Mouse (Mus musculus) gonadal fat pad, adult 2 months (tissue): Measurements from ENCODE around the gene Fam3b. TPM values are rescaled to one million over a fixed set of nuclear protein-coding genes. Genes with fewer than 3 reads are reported as not detected.

Experiments
- DNase-seq: peaks from one replicate; pipeline ENCODE4 v3.0.0-alpha.2; 2012; ENCODE audit warnings: low read depth
- polyA plus RNA-seq: library from polyadenylated mRNA; depleted of rRNA; stranded (reverse); fragments of >200 nt; gene quantifications from 2 replicates; pipeline ENCODE4 v1.2.3, GENCODE M21; 2012

The Fam3b gene
- polyA plus RNA-seq, 1 experiment = 0.47 TPM

DNA sequence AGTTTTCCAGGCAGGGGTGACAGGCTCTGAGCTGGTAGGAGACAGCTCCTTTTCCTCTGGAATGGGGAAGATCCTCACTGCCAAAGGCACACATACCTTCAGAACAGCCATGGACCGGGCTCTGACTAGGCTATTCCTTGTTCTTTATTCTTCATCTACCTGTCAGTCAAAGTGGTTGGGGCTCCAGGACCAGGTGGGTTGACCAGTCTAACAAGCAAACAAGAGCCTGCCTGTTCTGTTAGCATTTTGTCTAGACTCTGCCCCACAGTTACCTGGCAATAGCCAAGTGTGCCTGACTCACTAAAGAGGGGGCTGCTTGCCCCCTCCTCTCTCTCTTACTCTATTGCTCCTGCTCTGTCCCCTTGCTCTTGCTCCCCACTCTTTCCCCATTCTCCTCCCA, 22.2 kb downstream of the Fam3b start:
- DNase-seq = no peak

DNA sequence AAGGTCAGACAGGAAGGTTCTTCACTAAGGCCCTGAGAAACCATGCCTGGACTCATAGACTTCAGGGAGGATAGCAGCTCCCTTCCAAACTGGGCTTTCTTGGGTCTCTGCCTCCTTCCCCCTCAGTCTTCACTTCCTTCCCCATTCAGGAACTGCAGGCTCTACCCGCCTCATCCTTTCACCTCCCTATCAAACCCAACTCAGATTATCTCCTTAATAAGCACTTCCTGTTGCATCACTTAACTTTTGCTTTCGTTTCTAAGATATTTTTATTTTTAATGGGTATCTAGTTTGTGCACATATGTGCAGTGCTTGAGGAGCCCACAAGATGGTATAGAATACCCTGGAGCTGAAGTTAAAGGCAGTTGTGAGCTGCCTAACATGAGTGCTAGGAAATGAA, 36.0 kb downstream of the Fam3b start:
- DNase-seq = no peak

DNA sequence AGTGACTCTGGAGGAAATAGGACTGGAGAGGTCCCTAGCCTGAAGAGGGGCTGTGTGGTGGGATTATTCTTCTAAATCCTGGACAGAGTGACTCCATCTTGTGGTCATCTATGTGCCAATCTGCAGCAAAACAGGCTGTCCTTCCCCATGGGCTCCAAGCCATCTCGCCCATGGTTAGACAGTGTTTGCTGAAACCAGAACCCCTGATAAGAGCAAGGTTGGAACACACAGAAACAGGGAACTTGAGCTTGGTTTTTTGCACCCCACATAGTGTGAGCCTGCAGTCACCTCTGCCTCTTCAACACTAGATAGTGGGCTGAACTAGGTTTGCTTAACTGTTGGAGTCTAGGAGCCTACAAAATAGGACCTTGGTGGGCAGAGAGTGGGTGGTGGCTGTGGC, 38.1 kb downstream of the Fam3b start:
- DNase-seq = no peak

DNA sequence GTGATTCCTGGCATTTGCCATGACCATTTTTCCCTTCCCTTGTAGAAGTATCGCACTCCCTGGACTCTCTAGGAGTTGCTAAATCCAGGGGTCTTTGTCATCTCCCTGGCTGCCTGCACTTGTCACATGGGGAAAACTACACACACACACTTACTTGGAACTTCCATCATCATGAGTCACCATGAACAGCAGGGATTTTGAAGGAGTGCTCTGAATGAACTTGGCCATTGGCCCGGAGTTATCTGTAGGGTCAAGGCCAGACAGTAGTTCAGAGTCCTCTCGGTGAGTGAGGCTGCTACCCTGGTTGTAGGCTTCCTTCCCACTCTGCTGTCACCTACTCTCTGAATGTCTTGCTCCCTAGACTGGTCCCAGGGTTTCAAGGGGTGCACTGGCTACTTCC, 39.0 kb downstream of the Fam3b start:
- DNase-seq = no peak

DNA sequence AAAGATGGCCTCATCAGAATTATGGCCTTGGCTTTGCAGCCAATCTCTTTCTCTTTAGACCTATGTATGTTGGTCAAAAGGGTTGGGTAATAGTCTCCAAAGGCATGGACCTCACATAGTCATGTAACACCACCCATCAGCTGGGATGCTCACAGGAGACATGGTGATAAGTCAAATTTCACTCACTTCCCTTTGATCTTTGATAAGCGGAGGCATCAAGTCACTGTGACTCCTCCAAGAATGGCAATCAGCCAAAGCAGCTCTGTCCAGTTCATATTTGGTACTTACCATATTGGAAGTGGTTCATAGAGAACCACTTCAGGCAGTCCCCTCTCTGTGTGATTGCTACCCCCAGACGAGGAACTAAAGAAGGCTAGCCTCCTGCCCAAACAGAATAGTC, 39.9 kb downstream of the Fam3b start:
- DNase-seq = no peak

DNA sequence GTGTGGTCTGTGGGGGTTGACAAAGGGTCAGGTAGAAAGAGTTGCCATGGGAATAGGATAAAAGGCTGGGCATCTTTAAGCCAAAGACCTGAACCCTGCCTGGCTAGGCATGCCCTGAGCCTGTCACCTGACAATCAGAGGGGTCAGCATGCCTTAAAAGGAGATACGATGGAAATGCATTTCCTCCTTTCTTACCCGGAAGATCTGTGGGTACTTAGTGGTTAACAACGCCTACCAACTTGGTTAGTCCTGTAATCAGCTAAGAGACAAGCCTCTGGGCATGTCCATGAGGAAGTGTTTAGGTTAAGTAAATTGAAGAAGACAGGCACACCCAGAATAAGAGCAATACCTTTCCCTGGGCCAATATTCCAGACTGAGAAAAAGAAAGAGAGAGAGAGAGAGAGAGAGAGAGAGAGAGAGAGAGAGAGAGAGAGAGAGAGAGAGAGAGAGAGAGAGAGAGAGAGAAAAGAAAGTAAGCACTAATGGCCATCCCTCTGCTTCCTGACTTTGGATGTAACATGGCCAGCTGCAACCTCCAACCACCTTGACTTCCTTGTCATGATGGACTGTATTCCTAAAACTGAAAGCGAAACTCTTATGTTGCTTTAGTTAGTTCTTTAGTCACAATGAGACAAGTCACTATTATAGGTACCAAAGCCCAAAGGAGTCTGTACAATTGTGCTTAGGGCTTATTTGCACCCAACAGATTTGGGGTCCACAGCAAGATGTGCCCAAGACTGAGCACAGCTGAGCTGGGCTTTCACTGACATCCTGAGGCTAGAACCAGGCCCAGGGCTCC, 46.4 kb downstream of the Fam3b start:
- no peak for DNase-seq

DNA sequence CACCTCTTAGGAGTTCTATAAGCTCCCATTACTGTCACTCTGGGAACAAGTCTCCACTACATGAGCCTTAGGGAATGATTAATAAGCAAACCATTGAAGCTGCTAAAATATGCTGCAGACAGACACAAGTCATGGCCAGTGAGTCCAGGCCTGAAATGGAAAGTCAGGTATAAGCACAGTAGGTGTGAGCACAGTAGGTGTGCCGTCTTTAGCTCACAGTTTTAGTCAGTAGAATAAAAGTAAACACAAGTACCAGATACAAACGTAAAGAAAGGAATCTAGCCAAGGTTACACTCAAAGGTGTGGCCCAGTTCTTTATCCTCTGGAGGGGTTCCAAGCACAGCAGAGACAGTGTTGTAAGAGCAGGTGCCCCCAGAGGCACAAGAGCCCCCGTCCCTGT, 47.1 kb downstream of the Fam3b start:
- DNase-seq = no peak

DNA sequence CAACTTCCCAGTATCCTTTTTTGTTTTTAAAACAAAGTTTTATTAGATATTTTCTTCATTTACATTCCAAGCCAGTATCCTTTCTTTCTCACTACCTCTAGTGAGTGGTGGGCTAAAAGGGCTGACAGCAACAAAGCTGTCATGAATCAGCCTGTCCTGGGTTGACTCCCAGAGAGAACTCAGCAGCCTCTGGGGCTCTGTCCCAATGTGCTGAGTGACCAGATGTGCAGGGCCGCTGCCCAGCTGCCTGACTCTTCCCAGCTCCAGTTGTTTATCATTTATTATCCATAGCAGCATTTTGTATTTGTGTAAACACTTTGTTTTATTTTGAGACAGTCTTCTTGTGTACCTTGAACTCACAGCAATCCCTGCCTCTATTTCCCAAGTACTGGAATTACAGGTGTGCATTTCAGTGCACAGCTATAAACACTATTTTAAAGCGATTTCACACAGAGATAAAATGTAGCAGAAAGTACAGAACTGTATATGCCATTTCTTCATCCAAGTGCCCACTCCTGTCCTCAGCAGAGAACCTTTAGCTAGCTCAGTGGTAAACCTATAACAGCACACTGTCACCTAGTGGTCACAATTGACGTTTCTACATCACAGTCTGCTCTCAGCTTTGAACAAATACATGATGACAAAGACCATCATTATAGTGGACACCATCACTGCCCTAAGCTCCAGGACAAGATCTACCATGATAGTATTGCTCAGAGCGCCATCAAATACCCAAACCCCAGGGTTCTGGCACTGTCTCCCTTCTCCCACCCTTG, 48.2 kb downstream of the Fam3b start:
- no peak for DNase-seq

DNA sequence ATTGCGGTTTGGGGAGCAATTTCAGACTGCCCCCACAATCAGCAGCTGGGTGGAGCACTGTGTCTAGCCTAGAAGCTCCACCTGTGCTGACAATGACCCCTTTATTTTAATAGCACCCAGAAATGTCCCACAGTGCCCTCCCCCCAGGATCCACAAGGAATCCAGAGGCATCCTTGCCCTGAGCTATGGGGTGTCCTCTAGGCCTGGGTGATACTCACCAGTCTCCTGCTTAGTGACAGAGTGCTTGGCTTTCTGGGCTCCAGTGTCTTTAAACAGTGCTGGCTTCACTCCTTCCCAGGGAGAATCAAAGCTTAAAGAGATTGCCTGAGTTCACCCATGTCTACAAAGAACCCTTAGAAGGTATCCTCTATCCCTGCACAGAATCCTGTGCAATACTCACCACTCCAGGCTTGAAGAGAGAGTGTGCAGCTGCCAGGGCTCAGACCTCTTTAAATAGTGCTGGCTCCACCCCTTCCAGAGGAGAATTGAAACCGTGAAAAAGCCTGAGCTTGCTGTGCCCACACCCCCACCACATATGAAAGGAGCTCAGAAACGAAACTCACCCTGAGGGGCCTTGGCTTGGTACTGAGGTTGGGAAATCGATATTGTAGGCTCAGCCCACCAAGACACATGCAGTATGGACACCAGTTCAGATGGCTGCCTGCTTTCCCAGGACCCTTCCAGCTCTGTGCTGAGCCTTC, 52.0 kb downstream of the Fam3b start, which contains the start of gene Mx1:
Mx1 (minus strand) TSS at position 427 of the 701 bp plus-strand sequence.
- DNase-seq = no peak

DNA sequence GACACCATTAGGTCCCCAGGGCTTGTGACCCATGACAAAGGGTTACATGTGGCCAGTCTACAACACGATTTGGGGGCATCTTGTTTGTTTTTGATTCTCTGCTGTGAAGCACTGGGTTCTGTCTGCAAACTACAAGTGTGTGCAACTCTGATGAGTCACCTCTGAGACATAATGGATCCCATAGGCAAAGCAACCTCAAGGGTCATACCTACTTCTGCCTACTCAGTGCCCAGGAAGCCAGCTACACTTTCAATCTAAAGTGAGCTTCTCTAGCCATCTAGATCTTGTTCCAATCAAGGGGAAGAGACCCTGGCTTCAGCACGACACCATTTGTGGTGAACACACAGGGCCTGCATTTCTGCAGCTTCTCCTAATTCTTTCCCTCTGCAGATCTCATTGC, 53.3 kb downstream of the Fam3b start:
- no peak for DNase-seq

DNA sequence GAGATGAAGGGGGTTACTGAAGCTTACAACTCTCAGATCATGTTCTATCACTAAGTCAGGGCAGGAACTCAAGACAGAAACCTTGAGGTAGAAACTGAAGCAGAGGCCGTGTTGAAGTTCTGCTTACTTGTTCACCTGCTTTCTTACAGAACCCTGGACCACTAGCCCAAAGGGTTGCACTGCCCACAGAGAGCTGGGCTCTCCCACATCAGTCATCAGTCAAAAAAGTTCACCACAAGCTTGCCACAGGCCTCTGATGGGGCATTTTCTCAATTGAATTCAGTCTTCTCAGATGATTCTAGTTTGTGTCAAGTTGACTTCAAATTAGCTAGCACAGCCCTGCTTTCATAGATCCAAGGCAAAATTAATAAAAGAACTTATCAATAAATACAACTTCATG, 54.8 kb downstream of the Fam3b start:
- no peak for DNase-seq

DNA sequence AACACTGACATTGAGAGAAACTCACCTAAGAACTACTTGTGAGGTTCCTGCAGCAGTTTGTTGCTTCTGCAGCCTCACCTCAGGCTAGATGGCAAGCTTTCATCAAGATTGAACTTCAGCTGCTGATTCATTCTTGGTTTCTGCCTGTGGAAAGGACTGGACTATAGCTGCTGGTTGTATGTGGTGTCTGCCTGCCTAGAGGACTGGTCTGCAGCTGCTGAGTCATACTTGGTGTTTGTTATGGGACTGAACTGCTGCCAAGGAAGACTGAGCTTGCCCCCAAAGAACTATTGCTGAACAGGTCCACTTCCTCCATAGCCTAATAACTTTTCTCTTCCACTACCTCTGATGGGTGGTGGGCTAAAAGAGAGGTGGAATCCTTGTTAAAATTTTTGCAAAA, 67.2 kb downstream of the Fam3b start:
- no peak for DNase-seq

DNA sequence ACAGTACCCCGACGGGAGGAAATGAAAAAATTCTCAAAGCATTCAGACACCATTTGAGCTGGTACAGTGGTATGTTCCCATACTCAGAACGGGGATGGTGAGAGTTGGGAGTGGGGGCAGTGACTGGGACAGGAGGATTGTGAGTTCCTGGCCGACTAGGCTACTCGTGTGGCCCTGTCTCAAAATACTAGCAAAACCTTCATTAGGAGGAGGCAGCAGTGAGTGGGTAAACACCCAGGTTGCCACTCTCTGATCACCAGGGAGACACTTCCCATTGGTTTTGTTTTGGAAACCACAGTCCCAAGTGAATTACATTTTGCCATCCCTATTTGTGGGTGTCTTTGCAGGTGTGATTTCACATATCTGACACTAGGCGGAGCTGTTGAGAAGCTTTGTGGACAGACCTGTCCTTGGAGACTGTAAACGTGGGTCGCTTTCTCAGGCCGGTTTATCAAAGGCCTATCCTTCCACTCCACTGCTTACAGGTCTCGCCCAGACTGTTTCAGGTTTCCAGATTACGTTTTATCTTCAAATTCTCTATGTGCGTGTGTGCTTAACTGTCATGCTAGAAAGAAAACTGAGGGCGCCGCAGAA, 70.8 kb downstream of the Fam3b start:
- no peak for DNase-seq

DNA sequence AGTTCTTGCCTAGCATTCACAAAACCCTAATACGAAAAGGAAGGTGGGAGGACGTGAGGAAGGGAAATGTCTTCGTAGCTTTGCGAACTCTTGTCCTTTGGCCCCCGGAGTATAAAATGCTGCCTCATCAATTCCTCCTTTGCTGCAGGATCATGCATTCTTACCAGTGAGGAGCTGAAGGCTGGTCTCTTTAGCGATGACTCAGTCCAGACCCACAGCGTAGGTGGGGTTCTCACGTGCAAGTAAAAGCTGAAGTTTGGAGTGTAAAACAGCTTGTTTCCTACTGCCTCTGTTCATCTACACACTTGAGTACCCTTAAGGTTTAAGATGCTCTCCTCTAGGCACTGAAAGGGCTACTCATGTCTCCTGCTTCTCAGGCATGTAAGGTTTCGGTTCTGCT, 72.6 kb downstream of the Fam3b start:
- DNase-seq = no peak

DNA sequence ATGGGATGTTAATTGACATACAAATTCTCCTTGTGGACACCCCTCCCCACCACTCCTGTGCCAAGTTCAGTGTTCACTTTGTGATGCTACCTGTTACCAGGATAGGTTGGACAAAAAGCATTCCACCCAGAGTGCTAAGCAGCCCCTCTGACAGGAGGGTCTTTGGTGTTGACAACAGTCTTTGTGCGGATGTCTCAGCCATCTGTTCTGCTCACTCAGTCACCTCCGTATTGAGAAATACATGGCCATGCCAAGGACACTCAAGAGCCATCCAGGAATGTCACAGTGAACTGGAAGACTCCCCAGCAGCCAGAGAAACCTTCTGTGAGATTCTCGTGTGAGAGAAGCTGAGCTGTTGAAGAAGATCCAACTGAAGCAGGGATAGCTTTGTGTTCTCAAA, 76.4 kb downstream of the Fam3b start:
- DNase-seq = no peak

DNA sequence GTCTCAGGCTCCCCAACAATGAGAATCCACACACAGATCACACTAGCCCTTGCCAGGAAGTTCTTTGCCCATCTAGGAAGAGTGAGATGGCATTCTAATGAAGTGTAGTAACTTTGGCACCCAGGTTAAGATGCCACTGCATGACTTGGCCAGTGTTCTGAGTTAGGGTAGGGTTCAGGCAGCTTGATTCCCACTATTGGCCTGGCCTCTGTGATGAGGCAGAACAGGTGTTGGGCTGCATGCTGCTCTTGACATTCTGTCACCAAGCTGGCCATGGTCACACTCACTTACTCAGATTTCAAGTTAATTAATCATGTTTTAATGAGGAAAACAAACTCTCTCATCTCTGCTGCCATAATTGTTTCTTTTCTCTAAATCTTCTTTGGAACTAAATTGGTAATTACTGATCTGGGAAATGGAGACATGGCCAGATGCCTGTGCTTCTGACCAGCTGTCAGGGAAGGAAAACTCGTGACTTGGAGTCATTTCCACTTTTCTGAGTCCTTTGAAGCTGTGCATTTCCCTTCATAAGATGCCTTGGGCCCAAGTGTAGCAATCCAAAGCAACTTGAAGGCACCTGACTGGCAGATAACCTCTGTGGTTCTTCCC, 77.1 kb downstream of the Fam3b start:
- no peak for DNase-seq

DNA sequence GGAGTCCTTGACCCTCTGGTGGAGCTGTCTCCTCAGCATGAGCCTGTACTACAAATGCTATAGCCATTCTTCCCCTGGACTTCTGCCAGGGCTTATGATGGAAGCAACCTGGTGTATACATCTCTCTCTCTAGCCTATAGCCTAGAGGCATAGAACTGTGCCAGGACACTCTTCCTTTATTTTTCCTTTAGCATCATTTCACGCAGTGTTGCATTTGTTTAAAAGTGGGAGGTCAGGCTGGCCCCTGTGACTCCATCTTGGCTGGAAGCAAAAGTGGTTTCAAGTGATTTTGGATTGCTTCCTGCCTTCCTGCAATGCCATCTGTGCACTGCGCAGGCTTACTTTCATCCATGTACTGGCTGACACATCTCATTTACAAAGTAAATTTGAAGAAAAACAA, 80.4 kb downstream of the Fam3b start:
- DNase-seq = no peak

DNA sequence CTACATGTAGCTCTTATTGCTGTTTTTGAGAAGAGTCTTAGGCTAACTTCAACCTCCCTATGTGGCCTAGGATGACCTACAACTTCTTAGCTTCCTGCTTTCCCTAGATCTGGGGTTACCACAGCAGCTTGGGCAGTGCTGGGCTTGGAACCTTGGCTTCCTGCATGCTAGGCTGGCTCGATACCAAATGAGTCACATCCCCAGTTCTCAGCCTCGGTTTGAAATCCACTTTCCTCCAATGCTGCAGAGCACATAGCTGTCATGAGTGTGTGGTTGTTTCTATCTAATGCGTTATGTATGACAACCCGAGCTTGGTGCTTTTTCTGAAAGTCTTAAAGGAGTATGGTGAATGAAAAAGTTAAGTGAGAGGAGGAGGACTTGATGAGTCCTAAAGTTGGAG, 83.3 kb downstream of the Fam3b start:
- DNase-seq = no peak

DNA sequence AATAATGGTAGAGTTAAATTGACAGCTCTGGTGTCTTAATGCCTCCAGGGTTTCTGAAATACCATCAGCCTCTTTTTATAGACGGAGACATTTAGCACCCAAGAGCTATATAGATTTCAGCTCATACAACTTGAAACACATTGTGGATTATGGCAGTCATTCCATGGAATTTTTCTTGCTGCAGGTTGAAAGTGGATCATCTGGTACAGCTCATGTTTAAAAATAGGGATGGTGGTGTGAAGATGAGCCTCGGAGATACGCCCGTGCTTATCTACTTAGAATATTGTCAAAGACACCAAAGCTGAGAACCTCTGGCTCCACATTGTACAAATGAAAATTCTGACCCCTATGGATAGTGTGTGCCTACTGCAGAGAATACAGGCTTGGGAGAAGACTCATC, 84.5 kb downstream of the Fam3b start:
- no peak for DNase-seq

DNA sequence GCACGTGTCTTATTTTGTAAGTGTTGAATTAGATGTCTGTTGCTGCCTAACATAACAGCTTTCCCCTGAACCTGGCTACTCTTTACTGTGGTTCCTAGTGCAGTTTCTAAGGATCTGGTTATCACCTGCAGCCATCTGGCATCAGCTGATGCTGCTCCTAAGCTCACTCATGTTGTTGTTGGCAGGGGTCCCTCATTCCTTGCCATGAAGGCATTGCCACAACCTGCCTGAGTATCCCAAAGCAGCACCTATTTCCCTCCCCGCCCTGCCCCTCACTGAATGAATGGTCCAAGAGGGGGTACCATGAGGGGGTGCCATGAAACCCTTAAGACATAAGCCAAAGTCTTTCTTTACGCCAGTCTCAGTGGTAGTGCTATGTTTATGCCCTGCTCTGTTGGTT, 86.6 kb downstream of the Fam3b start:
- peak; percentile 57 for DNase-seq

DNA sequence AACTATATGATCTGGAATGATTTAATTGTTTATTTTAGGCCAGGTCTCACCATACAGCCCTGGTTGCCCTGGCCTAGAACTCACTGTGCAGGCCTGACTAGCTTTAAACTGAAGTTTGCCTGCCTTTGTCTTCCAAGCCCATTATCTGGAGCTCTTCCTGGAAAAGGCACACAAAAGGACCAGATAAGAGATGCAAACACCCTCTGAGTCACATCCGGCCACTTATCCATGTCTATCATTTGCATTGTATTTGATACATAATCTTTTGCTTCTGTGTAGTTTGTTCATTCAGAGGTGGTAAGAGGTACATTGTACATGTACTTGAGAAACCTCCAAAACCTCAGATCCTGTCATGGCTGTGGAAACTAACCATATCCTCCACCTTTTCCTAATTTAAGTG, 91.0 kb downstream of the Fam3b start:
- no peak for DNase-seq

DNA sequence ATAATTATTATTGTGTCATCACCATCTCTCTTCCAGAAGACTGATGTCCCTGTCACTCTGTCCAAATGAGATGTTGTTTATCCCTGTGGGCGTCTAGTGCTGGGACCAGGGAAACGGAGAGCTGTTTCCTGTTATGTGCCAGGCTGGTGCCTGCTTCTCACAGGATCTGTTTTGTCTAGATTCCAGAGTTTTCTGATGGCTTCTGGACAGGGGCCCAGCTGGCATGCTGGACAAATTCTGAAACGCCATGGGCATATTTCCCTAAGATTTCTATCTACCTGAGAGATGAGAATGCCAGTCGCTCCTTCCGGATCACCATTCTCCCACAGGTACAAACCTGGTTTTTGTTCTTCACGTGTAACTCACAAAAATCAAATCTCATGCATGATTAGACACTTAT, 92.9 kb downstream of the Fam3b start:
- DNase-seq = no peak
